Mouse (Mus musculus) CH12.LX (cell line): ENCODE measurements around the gene Sept3. TPM values are rescaled to one million over a fixed set of nuclear protein-coding genes. Genes with fewer than 3 reads are reported as not detected.

Experiments used
- DNase-seq: peaks from one replicate; pipeline ENCODE4 v3.0.0-alpha.2; 2013; ENCODE audit errors: extremely low read depth
- H3K27ac ChIP-seq: 2 replicates; pipeline ENCODE4 v1.5.1; 2012; ENCODE audit warnings: low read depth, mild to moderate bottlenecking, control low read depth, moderate library complexity; ENCODE audit not compliant: insufficient read depth
- H3K27me3 ChIP-seq: replicated peaks from 2 replicates; pipeline ENCODE3; 2012; ENCODE audit warnings: inconsistent platforms
- H3K36me3 ChIP-seq, 2 experiments: replicated peaks in 1 of 2; 2 replicates each; pipeline versions ENCODE3 to v1.6.1; 2012; ENCODE audit warnings: inconsistent platforms in 1 of 2, low read length in 1 of 2, mild to moderate bottlenecking in 1 of 2, mixed read lengths in 1 of 2, moderate library complexity in 1 of 2; ENCODE audit not compliant: control insufficient read depth in 1 of 2, insufficient read depth in 1 of 2
- H3K4me1 ChIP-seq, 2 experiments: 2 replicates each; pipeline ENCODE4 v1.6.1; 2012; ENCODE audit warnings: inconsistent platforms in 1 of 2, moderate library complexity in 1 of 2; ENCODE audit not compliant: insufficient read depth in 2 of 2, control insufficient read depth in 1 of 2
- H3K4me2 ChIP-seq: 2 replicates; pipeline ENCODE4 v1.6.1; 2012; ENCODE audit warnings: low read depth, mild to moderate bottlenecking, control low read depth; ENCODE audit not compliant: poor library complexity, insufficient read depth, severe bottlenecking
- H3K4me3 ChIP-seq, 3 experiments: fragments of 150-350 bp in 1 of 3; sonication (generic) in 1 of 3; replicated peaks in 1 of 3; 2 replicates each; pipeline versions ENCODE3 to v1.5.1; 2011 to 2012; ENCODE audit warnings: low read depth in 2 of 3, low read length in 2 of 3, mild to moderate bottlenecking in 2 of 3, moderate library complexity in 2 of 3, control low read depth in 1 of 3, improper control_type of control experiment in 1 of 3, inconsistent platforms in 1 of 3, mixed read lengths in 1 of 3; ENCODE audit not compliant: poor library complexity in 1 of 3
- H3K79me2 ChIP-seq: replicated peaks from 2 replicates; pipeline ENCODE4 v1.6.1; 2012; ENCODE audit warnings: mild to moderate bottlenecking, moderate library complexity; ENCODE audit not compliant: control insufficient read depth, poor library complexity, insufficient read depth, severe bottlenecking; ENCODE audit errors: extremely low read depth
- H3K9ac ChIP-seq: 2 replicates; pipeline ENCODE4 v1.6.1; 2012; ENCODE audit warnings: low read depth, mild to moderate bottlenecking, control low read depth, moderate library complexity; ENCODE audit not compliant: insufficient read depth
- H3K9me3 ChIP-seq: replicated peaks from 2 replicates; pipeline ENCODE3; 2012; ENCODE audit warnings: low read length, inconsistent platforms, mixed read lengths
- BHLHE40 ChIP-seq: IDR thresholded peaks from 2 replicates; pipeline ENCODE4 v1.6.1; 2011; ENCODE audit warnings: mild to moderate bottlenecking, low read depth, low read length, improper control_type of control experiment
- CHD1 ChIP-seq: IDR thresholded peaks from 2 replicates; pipeline ENCODE4 v1.6.1; 2012; ENCODE audit warnings: low read depth, low read length, improper control_type of control experiment, inconsistent platforms
- CHD2 ChIP-seq: IDR thresholded peaks from 2 replicates; pipeline ENCODE4 v1.6.1; 2011; ENCODE audit warnings: low read length, improper control_type of control experiment
- CTCF ChIP-seq, 2 experiments: IDR thresholded peaks in 1 of 2; conservative IDR thresholded peaks in 1 of 2; 2 replicates each; pipeline ENCODE4 v1.5.1; 2011 to 2012; ENCODE audit warnings: low read depth in 2 of 2, low read length in 2 of 2, improper control_type of control experiment in 1 of 2, inconsistent platforms in 1 of 2, mild to moderate bottlenecking in 1 of 2, moderate library complexity in 1 of 2
- ELF1 ChIP-seq: IDR thresholded peaks from 2 replicates; pipeline ENCODE4 v1.6.1; 2014; ENCODE audit warnings: low read depth, mild to moderate bottlenecking, inconsistent platforms, low read length, improper control_type of control experiment
- EP300 ChIP-seq: IDR thresholded peaks from 2 replicates; pipeline ENCODE4 v1.6.1; 2011; ENCODE audit warnings: low read length, improper control_type of control experiment
- GABPA ChIP-seq: IDR thresholded peaks from 2 replicates; pipeline ENCODE4 v1.6.1; 2012; ENCODE audit warnings: low read depth, low read length, improper control_type of control experiment, inconsistent platforms; ENCODE audit not compliant: insufficient replicate concordance
- IRF4 ChIP-seq: IDR thresholded peaks from 2 replicates; pipeline ENCODE4 v1.6.1; 2014; ENCODE audit warnings: low read depth, mild to moderate bottlenecking, inconsistent platforms, low read length, improper control_type of control experiment
- JUN ChIP-seq: IDR thresholded peaks from 2 replicates; pipeline ENCODE4 v1.6.1; 2011; ENCODE audit warnings: low read depth, mild to moderate bottlenecking, low read length, improper control_type of control experiment, moderate library complexity; ENCODE audit not compliant: insufficient read depth
- KAT2A ChIP-seq: IDR thresholded peaks from 2 replicates; pipeline ENCODE4 v1.6.1; 2012; ENCODE audit warnings: low read length, improper control_type of control experiment, inconsistent platforms; ENCODE audit not compliant: insufficient replicate concordance
- MAFK ChIP-seq: IDR thresholded peaks from 2 replicates; pipeline ENCODE4 v1.6.1; 2011; ENCODE audit warnings: low read length, improper control_type of control experiment; ENCODE audit not compliant: insufficient replicate concordance
- MAX ChIP-seq: IDR thresholded peaks from 2 replicates; pipeline ENCODE4 v1.6.1; 2011; ENCODE audit warnings: low read length, improper control_type of control experiment
- MYC ChIP-seq: IDR thresholded peaks from 2 replicates; pipeline ENCODE4 v1.6.1; 2011; ENCODE audit warnings: low read depth, mild to moderate bottlenecking, improper control_type of control experiment, low read length
- NELFE ChIP-seq: IDR thresholded peaks from 2 replicates; pipeline ENCODE4 v1.6.1; 2011; ENCODE audit warnings: low read depth, low read length, improper control_type of control experiment
- NRF1 ChIP-seq: IDR thresholded peaks from 2 replicates; pipeline ENCODE4 v1.6.1; 2014; ENCODE audit warnings: low read depth, mild to moderate bottlenecking, inconsistent platforms, low read length, improper control_type of control experiment, moderate library complexity
- POLR2A ChIP-seq: IDR thresholded peaks from 2 replicates; pipeline ENCODE4 v1.6.1; 2011; ENCODE audit warnings: low read depth, mild to moderate bottlenecking, improper control_type of control experiment, low read length
- POLR2AphosphoS2 ChIP-seq: IDR thresholded peaks from 2 replicates; pipeline ENCODE4 v1.6.1; 2011; ENCODE audit warnings: low read depth, low read length, improper control_type of control experiment
- RAD21 ChIP-seq: IDR thresholded peaks from 2 replicates; pipeline ENCODE4 v1.6.1; 2011; ENCODE audit warnings: low read depth, mild to moderate bottlenecking, low read length, improper control_type of control experiment, moderate library complexity
- RCOR1 ChIP-seq: conservative IDR thresholded peaks from 2 replicates; pipeline ENCODE4 v1.6.1; 2012; ENCODE audit warnings: low read depth, mild to moderate bottlenecking, inconsistent platforms, low read length, improper control_type of control experiment
- SMC3 ChIP-seq: IDR thresholded peaks from 2 replicates; pipeline ENCODE4 v1.6.1; 2011; ENCODE audit warnings: low read depth, low read length, improper control_type of control experiment
- TBP ChIP-seq: conservative IDR thresholded peaks from 2 replicates; pipeline ENCODE4 v1.6.1; 2011; ENCODE audit warnings: low read depth, low read length, improper control_type of control experiment
- TCF12 ChIP-seq: IDR thresholded peaks from 2 replicates; pipeline ENCODE4 v1.6.1; 2014; ENCODE audit warnings: low read depth, mild to moderate bottlenecking, inconsistent platforms, low read length, improper control_type of control experiment
- UBTF ChIP-seq: IDR thresholded peaks from 2 replicates; pipeline ENCODE4 v1.6.1; 2012; ENCODE audit warnings: low read depth, mild to moderate bottlenecking, inconsistent platforms, low read length, improper control_type of control experiment, moderate library complexity
- USF1 ChIP-seq: IDR thresholded peaks from 2 replicates; pipeline ENCODE4 v1.6.1; 2014; ENCODE audit warnings: low read depth, mild to moderate bottlenecking, inconsistent platforms, low read length, improper control_type of control experiment
- ZC3H11A ChIP-seq: IDR thresholded peaks from 2 replicates; pipeline ENCODE4 v1.6.1; 2012; ENCODE audit warnings: low read depth, mild to moderate bottlenecking, inconsistent platforms, low read length, improper control_type of control experiment
- ZKSCAN1 ChIP-seq: IDR thresholded peaks from 2 replicates; pipeline ENCODE4 v1.6.1; 2012; ENCODE audit warnings: low read depth, inconsistent platforms, low read length, improper control_type of control experiment, borderline replicate concordance
- ZNF384 ChIP-seq: IDR thresholded peaks from 2 replicates; pipeline ENCODE4 v1.6.1; 2012; ENCODE audit warnings: low read depth, low read length, improper control_type of control experiment, inconsistent platforms
- dilution Hi-C: fragments of 300-500 bp; cut with MboI; formaldehyde crosslinking; loops from 2 replicates; pipeline ENCODE4 v1.14.3; 2020; ENCODE audit warnings: low sequenced_read_pairs; ENCODE audit not compliant: extremely low pct_unique_long_range_greater_than_20kb, extremely low pct_ligation_motif_present
- in situ Hi-C: fragments of 300-500 bp; cut with MboI; formaldehyde crosslinking; loops from 3 replicates; pipeline ENCODE4 v1.14.3; 2019; ENCODE audit warnings: low sequenced_read_pairs, low pct_ligation_motif_present, low pct_unique_long_range_greater_than_20kb, mixed read lengths
- polyA plus RNA-seq: library from polyadenylated mRNA; unstranded; fragments of >175 nt; gene quantifications from 2 replicates; pipeline ENCODE4 v1.2.1, GENCODE M21; 2012; ENCODE audit warnings: low read depth; ENCODE audit not compliant: insufficient read length
- total RNA-seq, 2 experiments: library from RNA; depleted of rRNA; stranded (reverse); fragments of 300-350 nt in 1 of 2; fragments of >200 nt in 1 of 2; gene quantifications; 2 replicates each; pipeline ENCODE4 v1.2.3; 2012 to 2014

The Sept3 gene
- total and polyA plus RNA-seq, 3 experiments: 0.04 to 0.07 TPM; not detected in 1

- TF ChIP-seq SMC3 (no peak; the same call in 1 of the 2 replicates), CHD1 (no peak), RAD21 (no peak), UBTF (peak; percentile 66; the same call in 1 of the 2 replicates), POLR2A (peak; percentile 55), BHLHE40 (peak; percentile 99), CHD2 (peak; percentile 94), ZNF384 (no peak), GABPA (no peak), USF1 (no peak), MAX (no peak; the same call in 1 of the 2 replicates), EP300 (peak; percentile 90), CTCF (conservative IDR thresholded peaks at IDR 0.05 in 1 of 2, IDR thresholded peaks at IDR 0.05 in 1 of 2; ENCODE audit: low read depth in 2 of 2, low read length in 2 of 2) (no peak), ZKSCAN1 (no peak), IRF4 (peak; percentile 92), NRF1 (no peak), RCOR1 (peak; percentile 61; the same call in 1 of the 2 replicates), ELF1 (no peak)
Observed at GRCm38 (mm10) chr15:82229542-82230045, 45.1 kb upstream of the Sept3 start (continued).

GRCm38 (mm10) chr15:82230098-82230611 is 44.5 kb upstream of the Sept3 start:
- in situ Hi-C loops: no loop called here
- Histone ChIP-seq H3K4me1 (peaks cover 47 to 78% of the 10 kb centered on the region in 2 experiments), H3K36me3 (peaks cover 5 to 26% of the 10 kb centered on the region in 2 experiments), H3K4me2 (peak overlapping the region; percentile 76; the same call in 1 of the 2 replicates), H3K79me2 (no peaks in the 10 kb centered on the region), H3K27me3 (no peaks in the 10 kb centered on the region), H3K4me3 (peak overlapping the region in 1 of 3 experiments; percentile 1), H3K9ac (0 out of 2 replicates have a peak overlapping the region, but pooled peaks have one; percentile 51), H3K27ac (peak overlapping the region; percentile 79), H3K9me3 (no peaks in the 10 kb centered on the region)
- no peak for DNase-seq
- dilution Hi-C loops: no loop called here
- TF ChIP-seq TCF12 (no peak), MYC (no peak)

GRCm38 (mm10) chr15:82231100-82231499 is 43.6 kb upstream of the Sept3 start:
- no peak overlapping the region for H3K9ac ChIP-seq
- DNase-seq: no peak
- no peaks in the 10 kb centered on the region for H3K9me3 ChIP-seq
- no peaks in the 10 kb centered on the region for H3K79me2 ChIP-seq
- no peak overlapping the region for H3K4me3 ChIP-seq
- TF ChIP-seq RAD21 (no peak), ZC3H11A (no peak), USF1 (no peak), NELFE (no peak), CTCF (conservative IDR thresholded peaks at IDR 0.05 in 1 of 2, IDR thresholded peaks at IDR 0.05 in 1 of 2; ENCODE audit: low read depth in 2 of 2, low read length in 2 of 2) (no peak), POLR2A (no peak), TBP (no peak), SMC3 (no peak), TCF12 (no peak), RCOR1 (no peak), MAX (no peak), MYC (no peak), GABPA (no peak), ZNF384 (no peak), BHLHE40 (no peak), MAFK (no peak), KAT2A (no peak), POLR2AphosphoS2 (no peak), JUN (no peak)
- H3K4me2 ChIP-seq: no peak overlapping the region
- peaks cover 5 to 30% of the 10 kb centered on the region in 2 experiments for H3K36me3 ChIP-seq
- no peaks in the 10 kb centered on the region for H3K27me3 ChIP-seq
- in situ Hi-C loops: no loop called here
- H3K4me1 ChIP-seq: peaks cover 45 to 78% of the 10 kb centered on the region in 2 experiments
- dilution Hi-C loops: no loop called here
- no peak overlapping the region for H3K27ac ChIP-seq
